7 mouse cellular contexts compared by ENCODE assay signal in genomic region chr14:16447587-16447986, GRCm38 (mm10).
DNase-seq lines count a peak whose midpoint lies in the region; ATAC-seq lines count a peak whose summit lies in the region.

No protein-coding gene starts in this region.

- H3K9me3 ChIP-seq in limb, embryonic 10.5 days (replicated peaks): no peaks in the 10 kb centered on the region
- H3K9me3 ChIP-seq in neural tube, embryonic 14.5 days (ENCODE audit: control insufficient read depth, low read length): no peaks in the 10 kb centered on the region

- no peak overlapping the region for H3K9ac ChIP-seq in neural tube, embryonic 14.5 days (replicated peaks; ENCODE audit: low read depth, low read length)

- H3K4me3 ChIP-seq in limb, embryonic 10.5 days: no peak overlapping the region
- H3K4me3 ChIP-seq in neural tube, embryonic 14.5 days (ENCODE audit: low read depth, low read length): no peak overlapping the region

- peak; percentile 24 for DNase-seq in 3134 (ENCODE audit: extremely low read depth, insufficient read length, low spot score)
- peak; percentile 63 for DNase-seq in 416B (ENCODE audit: low read depth)
- peak; percentile 60 for DNase-seq in embryo, embryonic 11 days
- peak; percentile 45 for DNase-seq in limb, embryonic 10.5 days (ENCODE audit: low spot score)
- DNase-seq in kidney, postnatal 10 days: no peak

- H3K27me3 ChIP-seq in limb, embryonic 10.5 days (ENCODE audit: low read depth, poor library complexity, severe bottlenecking): no peaks in the 10 kb centered on the region
- no peaks in the 10 kb centered on the region for H3K27me3 ChIP-seq in neural tube, embryonic 14.5 days (ENCODE audit: control insufficient read depth, insufficient read depth, low read length)

- WGBS in limb, embryonic 10.5 days: 45% methylated on average over 3 of the region's 3 CpGs
- 29% methylated on average over 3 of the region's 3 CpGs for WGBS in neural tube, embryonic 14.5 days

- H3K4me2 ChIP-seq in neural tube, embryonic 14.5 days (ENCODE audit: low read depth, low read length): no peak overlapping the region

- no peaks in the 10 kb centered on the region; the same call in 1 of the 2 replicates for H3K36me3 ChIP-seq in limb, embryonic 10.5 days
- no peaks in the 10 kb centered on the region for H3K36me3 ChIP-seq in neural tube, embryonic 14.5 days (ENCODE audit: control insufficient read depth, insufficient read depth, low read length)

- ATAC-seq in neural tube, embryonic 14.5 days (ENCODE audit: low read depth): peak; percentile 82
- no peak for ATAC-seq in activated CD4-positive, CD25-positive, alpha-beta regulatory T cell, adult 4 months

- peaks cover 13% of the 10 kb centered on the region for H3K4me1 ChIP-seq in limb, embryonic 10.5 days
- H3K4me1 ChIP-seq in neural tube, embryonic 14.5 days (ENCODE audit: control insufficient read depth, insufficient read depth, low read length): no peaks in the 10 kb centered on the region

- no peak overlapping the region for H3K27ac ChIP-seq in limb, embryonic 10.5 days
- H3K27ac ChIP-seq in neural tube, embryonic 14.5 days (ENCODE audit: low read depth, low read length): no peak overlapping the region
